Mouse (Mus musculus) midbrain, embryonic 10.5 days (tissue): ENCODE data around the gene Palm2. TPM values are rescaled to one million over a fixed set of nuclear protein-coding genes. Genes with fewer than 3 reads are reported as not detected.

ENCODE experiments used
- DNase-seq: peaks from one replicate; pipeline ENCODE4 v3.0.0-alpha.2; 2017; ENCODE audit warnings: low spot score
- H3K27ac ChIP-seq: fragments of 300-500 bp; sonication (generic); replicated peaks from 2 replicates; pipeline ENCODE4 v1.5.1; 2016; ENCODE audit warnings: mild to moderate bottlenecking
- H3K27me3 ChIP-seq: fragments of 300-500 bp; sonication (generic); 2 replicates; pipeline ENCODE4 v1.6.1; 2016; ENCODE audit warnings: low read depth, mild to moderate bottlenecking; ENCODE audit not compliant: poor library complexity, severe bottlenecking
- H3K36me3 ChIP-seq: fragments of 300-500 bp; sonication (generic); 2 replicates; pipeline ENCODE4 v1.6.1; 2016; ENCODE audit warnings: mild to moderate bottlenecking, moderate library complexity
- H3K4me1 ChIP-seq: fragments of 300-500 bp; sonication (generic); 2 replicates; pipeline ENCODE4 v1.6.1; 2016
- H3K4me3 ChIP-seq: fragments of 300-500 bp; sonication (generic); 2 replicates; pipeline ENCODE4 v1.5.1; 2016; ENCODE audit warnings: mild to moderate bottlenecking, moderate library complexity
- H3K9me3 ChIP-seq: fragments of 300-500 bp; sonication (generic); replicated peaks from 2 replicates; pipeline ENCODE4 v1.6.1; 2016; ENCODE audit warnings: mild to moderate bottlenecking
- WGBS: fragments of 180-500 bp; shearing (Covaris S2); methylation state at CpG from one replicate; pipeline ENCODE4 v1.1.7; 2016; 5-methylcytosine and 5-hydroxymethylcytosine counted together
- polyA plus RNA-seq: library from polyadenylated mRNA; unstranded; fragments of >200 nt; fragmentation: Nextera tagmentation; extraction: Ambion mirVana; gene quantifications from 2 replicates; pipeline ENCODE4 v1.2.1, GENCODE M21; 2016

Palm2 gene
- polyA plus RNA-seq, 1 experiment from 2014 or later = 2.4 TPM

DNA sequence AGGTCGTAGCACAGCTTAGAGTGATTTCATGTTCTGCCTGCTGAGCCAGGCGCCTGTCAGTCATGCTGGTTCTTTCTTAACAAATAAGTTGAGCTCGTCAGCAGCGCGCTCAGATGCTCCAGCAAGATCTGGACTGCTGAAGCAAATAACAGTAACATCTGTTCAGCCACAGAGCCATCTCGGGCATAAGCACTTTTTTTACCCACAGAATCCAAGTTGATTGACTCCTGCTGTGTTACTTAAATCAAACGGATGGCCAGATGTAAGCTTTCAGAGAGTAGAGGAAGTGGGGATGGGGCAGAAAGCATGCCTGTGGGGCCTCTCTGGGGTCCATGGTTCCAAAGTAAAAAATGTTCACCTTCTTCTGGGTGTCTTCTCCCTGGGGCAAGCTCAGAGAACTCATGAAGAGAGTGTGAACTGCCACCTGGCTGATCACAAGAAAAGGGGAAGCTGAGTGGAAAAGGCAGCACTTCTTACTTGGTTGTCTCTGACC is 286.9 kb downstream of the Palm2 start:
- Histone ChIP-seq H3K4me1 (peaks cover 23% of the 10 kb centered on the region), H3K4me3 (no peak overlapping the region), H3K9me3 (no peaks in the 10 kb centered on the region), H3K27me3 (peaks cover 6% of the 10 kb centered on the region; the same call in 1 of the 2 replicates), H3K36me3 (no peaks in the 10 kb centered on the region), H3K27ac (0 out of 2 replicates have a peak overlapping the region, but pooled peaks have one; percentile 13)
- 30% methylated on average over 7 of the region's 7 CpGs for WGBS
- DNase-seq = peak; percentile 25

DNA sequence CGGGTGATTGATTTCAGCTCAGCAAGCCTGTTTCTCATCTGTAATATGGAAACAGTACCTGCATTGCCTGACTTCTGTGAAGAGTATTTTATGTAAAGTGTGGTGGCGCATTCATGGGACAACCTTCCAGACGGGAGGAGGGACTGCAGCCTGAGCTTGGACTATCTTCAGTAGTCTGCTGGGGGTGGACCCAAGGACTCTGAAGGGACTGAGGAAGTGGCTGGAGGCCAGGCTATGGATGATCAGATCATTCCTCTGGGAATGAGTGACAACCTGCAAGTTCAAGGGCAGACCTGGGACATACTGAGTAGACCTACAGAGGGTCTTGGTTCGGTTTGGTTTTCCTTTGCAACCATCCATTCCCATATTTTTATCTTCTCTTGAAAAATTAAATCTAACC is 288.2 kb downstream of the Palm2 start:
- 90% methylated on average over 4 of the region's 4 CpGs for WGBS
- H3K4me1 ChIP-seq = peaks cover 11% of the 10 kb centered on the region
- DNase-seq = no peak
- H3K36me3 ChIP-seq = no peaks in the 10 kb centered on the region
- no peaks in the 10 kb centered on the region for H3K9me3 ChIP-seq
- H3K4me3 ChIP-seq = no peak overlapping the region
- H3K27ac ChIP-seq = no peak overlapping the region
- H3K27me3 ChIP-seq = peaks cover 4% of the 10 kb centered on the region; the same call in 1 of the 2 replicates

DNA sequence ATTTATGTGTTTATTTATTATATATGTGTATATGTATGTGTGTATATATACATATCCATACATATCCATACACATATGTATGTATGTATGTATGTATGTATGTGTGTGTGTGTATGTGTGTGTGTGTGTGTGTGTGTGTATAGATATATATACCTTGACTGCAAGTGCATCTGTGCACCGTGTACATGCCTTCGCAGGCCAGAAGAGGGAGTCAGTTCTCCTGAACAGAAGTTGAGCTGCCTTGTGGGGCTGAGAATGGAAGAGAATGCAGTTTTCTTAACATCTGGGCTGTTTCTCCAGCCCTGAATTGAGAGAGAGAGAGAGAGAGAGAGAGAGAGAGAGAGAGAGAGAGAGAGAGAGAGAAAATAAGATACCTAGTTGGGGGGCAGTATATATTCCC is 289.6 kb downstream of the Palm2 start:
- peaks cover 7% of the 10 kb centered on the region; the same call in 1 of the 2 replicates for H3K4me1 ChIP-seq
- DNase-seq = no peak
- H3K36me3 ChIP-seq = no peaks in the 10 kb centered on the region
- no peaks in the 10 kb centered on the region for H3K27me3 ChIP-seq
- H3K27ac ChIP-seq = no peak overlapping the region
- 46% methylated on average over 2 of the region's 2 CpGs for WGBS
- no peaks in the 10 kb centered on the region for H3K9me3 ChIP-seq
- H3K4me3 ChIP-seq = no peak overlapping the region

DNA sequence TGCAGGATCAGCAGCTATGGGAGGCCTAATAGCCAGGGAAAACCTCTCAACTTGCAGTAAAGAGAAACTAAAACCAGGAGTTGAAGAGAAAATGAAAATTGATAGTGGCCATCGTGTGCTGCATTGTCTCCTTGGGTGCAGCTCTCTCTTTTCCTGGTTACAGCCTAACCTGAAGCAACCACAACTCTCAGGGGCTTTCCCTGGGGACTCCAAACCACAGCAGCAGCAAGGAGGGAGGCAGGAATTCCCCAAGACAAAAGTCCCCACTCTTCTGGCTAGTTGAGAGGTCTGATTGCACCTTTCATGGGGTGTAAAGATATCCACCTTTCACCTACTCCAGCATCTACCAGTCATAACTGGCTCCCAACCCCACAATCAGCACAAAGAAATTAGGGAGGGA is 291.5 kb downstream of the Palm2 start:
- no peak overlapping the region for H3K27ac ChIP-seq
- DNase-seq = no peak
- 78% methylated on average over 1 of the region's 1 CpGs for WGBS
- no peaks in the 10 kb centered on the region for H3K36me3 ChIP-seq
- no peaks in the 10 kb centered on the region for H3K9me3 ChIP-seq
- peaks cover 6% of the 10 kb centered on the region; the same call in 1 of the 2 replicates for H3K4me1 ChIP-seq
- no peaks in the 10 kb centered on the region for H3K27me3 ChIP-seq
- H3K4me3 ChIP-seq = no peak overlapping the region

DNA sequence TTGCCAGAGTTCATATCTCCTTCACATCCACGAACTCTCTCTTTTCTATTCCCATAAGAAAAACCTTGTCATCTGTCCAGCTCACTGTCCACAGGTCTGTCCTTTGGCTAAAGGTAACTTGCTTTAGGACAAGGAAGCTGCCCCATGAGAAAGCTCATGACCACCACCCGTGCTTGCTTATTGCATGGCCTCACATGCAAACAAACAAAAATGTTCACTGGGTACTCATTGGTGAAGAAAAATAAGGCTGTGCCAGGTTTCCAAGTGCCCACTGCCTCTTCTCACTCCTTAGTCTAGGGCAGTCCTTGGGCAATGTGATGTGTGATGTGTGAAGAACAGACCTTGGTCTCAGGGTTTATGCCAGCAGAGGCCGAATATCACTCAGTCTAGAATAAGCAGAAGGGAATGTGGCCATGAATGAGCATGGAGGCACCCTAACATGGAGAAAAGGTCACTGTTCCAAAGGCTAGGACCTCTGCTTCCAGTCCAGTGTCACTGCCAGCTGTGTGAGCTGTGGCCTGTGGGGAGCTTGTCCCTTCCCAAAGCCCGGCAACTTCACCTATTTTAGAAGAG is 294.6 kb downstream of the Palm2 start:
- no peak for DNase-seq

DNA sequence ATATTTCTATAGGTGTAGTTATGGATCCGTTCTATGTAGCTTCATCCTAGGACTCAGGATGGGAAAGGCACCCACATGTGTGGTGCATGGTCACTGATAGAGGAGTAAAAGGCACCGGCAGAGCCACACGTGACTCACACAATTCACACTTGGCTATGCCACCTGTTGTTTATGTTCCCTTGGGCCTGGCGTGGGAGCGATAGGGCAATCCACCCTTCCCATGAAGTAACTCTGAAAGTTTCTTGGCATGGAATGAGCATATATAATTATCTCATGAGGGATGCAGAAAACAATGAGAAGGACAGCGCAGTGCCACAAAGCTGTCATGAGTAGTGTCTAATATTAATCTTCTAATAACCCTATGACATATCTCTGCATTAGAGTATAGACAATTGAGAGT is 296.0 kb downstream of the Palm2 start:
- Histone ChIP-seq H3K4me3 (no peak overlapping the region), H3K36me3 (no peaks in the 10 kb centered on the region), H3K4me1 (no peaks in the 10 kb centered on the region), H3K27me3 (no peaks in the 10 kb centered on the region), H3K27ac (no peak overlapping the region), H3K9me3 (no peaks in the 10 kb centered on the region)
- DNase-seq = no peak
- WGBS = 95% methylated on average over 6 of the region's 6 CpGs

More for the DNA sequence above, 294.6 kb downstream of the Palm2 start:
- Histone ChIP-seq H3K27ac (no peak overlapping the region), H3K9me3 (no peaks in the 10 kb centered on the region), H3K36me3 (no peaks in the 10 kb centered on the region), H3K27me3 (no peaks in the 10 kb centered on the region), H3K4me3 (no peak overlapping the region), H3K4me1 (no peaks in the 10 kb centered on the region)
- WGBS = 93% methylated on average over 4 of the region's 4 CpGs

DNA sequence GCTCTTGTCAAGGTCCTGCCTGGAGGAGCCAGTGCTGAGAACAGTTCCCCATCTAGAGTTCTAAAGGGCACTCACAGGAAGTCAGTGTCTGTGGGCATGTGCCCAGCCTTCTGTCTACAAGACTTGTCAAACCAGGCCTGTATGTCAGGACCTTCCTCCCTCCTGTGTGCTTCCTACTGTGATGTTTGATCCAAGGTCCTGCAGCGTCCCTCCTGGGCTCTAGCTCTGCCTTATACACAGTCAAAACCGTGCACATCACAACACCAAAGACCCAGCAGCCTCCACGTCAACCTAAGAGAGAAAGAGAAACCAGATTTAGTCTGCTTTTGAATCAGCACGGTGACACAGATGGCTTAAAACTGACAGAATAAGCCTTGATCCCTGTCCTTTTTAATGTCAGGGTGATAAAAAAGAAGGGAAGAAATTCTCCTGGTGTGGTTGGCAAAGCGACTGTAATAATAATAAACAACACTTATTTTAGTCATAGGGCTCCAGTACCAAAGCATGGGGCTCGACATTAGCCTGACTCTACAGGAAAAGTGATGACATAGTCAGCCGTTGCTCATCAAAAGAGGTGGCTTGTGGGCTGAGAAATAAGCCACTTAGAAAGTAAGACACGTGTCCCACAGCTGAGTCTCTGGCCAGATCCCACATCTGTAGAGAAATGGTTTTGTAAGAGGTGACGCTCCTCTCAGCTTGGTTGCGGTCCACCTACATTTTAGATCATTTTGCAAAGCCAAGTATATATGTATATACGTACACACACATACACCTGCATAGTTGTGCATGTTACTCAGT is 297.0 kb downstream of the Palm2 start:
- Histone ChIP-seq H3K4me1 (no peaks in the 10 kb centered on the region), H3K4me3 (no peak overlapping the region)
- WGBS = 85% methylated on average over 11 of the region's 11 CpGs

DNA sequence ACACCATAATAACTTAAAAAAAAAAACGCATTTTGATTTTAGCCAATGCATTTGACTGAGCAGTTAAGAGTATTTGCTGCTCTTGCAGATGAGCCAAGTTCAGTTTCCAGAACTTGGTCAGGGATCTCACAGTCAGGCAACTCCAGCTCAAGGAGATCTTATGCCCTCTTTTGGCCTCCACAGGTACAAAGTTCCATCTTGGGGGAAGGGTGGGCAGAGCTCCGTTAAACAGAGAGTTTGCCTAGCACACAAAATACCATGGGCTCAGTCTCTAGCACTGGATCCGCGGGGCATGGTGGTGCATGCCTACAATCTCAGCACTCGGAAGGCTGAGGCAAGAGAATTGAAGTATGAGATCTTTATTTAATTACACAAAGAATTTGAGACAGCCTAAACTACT is 298.3 kb downstream of the Palm2 start:
- DNase-seq = no peak
- no peaks in the 10 kb centered on the region for H3K36me3 ChIP-seq
- no peaks in the 10 kb centered on the region for H3K27me3 ChIP-seq
- no peaks in the 10 kb centered on the region for H3K9me3 ChIP-seq
- 88% methylated on average over 5 of the region's 5 CpGs for WGBS
- no peaks in the 10 kb centered on the region for H3K4me1 ChIP-seq
- H3K4me3 ChIP-seq = no peak overlapping the region
- H3K27ac ChIP-seq = no peak overlapping the region

More for the DNA sequence above, 297.0 kb downstream of the Palm2 start:
- Histone ChIP-seq H3K9me3 (no peaks in the 10 kb centered on the region), H3K27ac (no peak overlapping the region), H3K27me3 (no peaks in the 10 kb centered on the region), H3K36me3 (no peaks in the 10 kb centered on the region)
- DNase-seq = no peak

DNA sequence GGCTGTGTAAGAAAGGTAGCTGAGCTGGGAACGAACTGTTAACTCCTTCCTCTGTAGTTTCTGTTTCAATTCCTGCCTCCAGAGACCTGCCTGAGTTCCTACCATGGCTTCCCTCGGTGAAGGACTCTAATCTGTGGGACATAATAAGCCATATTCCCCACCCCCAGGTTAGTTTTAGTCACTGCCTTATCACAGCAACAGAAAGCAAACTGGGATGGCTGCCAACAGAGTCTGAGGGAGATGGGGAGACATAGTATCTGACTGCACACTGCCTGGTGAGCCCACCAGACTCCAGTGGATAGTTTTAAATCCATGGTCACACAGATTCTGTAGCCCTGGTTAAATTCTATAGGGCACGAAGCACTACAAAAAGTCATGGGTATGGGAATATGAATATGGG is 299.4 kb downstream of the Palm2 start:
- no peak for DNase-seq
- Histone ChIP-seq H3K27me3 (no peaks in the 10 kb centered on the region), H3K27ac (no peak overlapping the region), H3K4me1 (no peaks in the 10 kb centered on the region), H3K9me3 (no peaks in the 10 kb centered on the region), H3K36me3 (no peaks in the 10 kb centered on the region), H3K4me3 (no peak overlapping the region)
- 84% methylated on average over 3 of the region's 3 CpGs for WGBS

DNA sequence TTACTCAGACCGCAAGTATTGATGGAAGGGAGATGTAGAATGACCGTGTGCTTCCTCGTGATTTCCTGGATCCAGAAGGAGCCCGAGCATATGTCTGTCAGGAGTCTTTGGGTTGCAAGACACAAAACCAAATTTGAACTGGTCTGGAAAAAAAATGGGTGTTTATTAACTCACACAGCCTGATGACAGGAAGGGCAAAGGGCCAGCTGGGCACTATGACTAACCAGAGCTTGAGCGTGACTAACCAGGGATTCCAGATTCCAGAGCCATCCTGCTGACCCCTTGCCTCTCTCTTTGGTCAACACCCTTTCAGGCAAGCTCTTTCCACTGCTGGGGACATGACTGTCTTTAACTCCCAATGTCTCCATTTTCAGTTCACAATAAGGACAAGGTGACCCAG is 301.4 kb downstream of the Palm2 start:
- no peak for DNase-seq
- Histone ChIP-seq H3K27ac (no peak overlapping the region), H3K9me3 (no peaks in the 10 kb centered on the region), H3K4me3 (no peak overlapping the region), H3K27me3 (no peaks in the 10 kb centered on the region), H3K4me1 (no peaks in the 10 kb centered on the region), H3K36me3 (no peaks in the 10 kb centered on the region)
- WGBS = 94% methylated on average over 5 of the region's 5 CpGs

DNA sequence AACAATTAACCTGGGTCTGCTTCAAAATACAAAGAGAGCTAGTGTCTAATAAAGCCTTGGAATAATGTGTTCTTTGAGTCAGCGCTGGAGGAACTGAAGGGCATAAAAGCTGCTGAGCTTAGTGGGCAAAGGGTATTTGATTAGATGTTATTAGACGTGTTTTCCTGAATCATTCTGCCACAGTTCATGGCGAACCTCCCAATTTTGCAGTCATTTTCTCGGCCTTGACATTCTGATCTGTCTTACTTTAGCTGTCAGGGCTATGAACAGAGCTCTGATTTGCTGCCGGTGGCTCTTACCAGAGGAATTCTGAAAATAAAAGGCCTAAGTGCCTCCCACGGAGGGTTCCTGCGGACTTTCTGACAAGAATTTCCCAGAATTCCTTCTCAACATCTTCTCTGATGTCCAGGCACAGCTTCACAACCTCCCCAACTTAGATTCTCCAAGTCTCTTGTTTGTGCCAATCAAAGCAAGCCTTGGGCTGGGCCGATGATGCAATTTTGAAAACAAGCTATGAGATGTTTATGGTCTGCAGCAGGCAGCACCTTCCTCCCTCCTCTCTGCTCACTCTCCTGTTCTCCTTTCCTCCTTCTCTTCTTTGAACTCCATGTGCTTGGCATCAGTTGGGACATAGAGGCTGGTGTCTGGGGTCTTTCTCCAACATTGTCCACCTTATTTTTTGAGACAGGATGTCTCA is 305.0 kb downstream of the Palm2 start:
- Histone ChIP-seq H3K4me3 (no peak overlapping the region), H3K27me3 (no peaks in the 10 kb centered on the region), H3K27ac (no peak overlapping the region), H3K36me3 (no peaks in the 10 kb centered on the region), H3K9me3 (no peaks in the 10 kb centered on the region), H3K4me1 (peaks cover 2% of the 10 kb centered on the region; the same call in 1 of the 2 replicates)
- DNase-seq = no peak
- 61% methylated on average over 8 of the region's 8 CpGs for WGBS

DNA sequence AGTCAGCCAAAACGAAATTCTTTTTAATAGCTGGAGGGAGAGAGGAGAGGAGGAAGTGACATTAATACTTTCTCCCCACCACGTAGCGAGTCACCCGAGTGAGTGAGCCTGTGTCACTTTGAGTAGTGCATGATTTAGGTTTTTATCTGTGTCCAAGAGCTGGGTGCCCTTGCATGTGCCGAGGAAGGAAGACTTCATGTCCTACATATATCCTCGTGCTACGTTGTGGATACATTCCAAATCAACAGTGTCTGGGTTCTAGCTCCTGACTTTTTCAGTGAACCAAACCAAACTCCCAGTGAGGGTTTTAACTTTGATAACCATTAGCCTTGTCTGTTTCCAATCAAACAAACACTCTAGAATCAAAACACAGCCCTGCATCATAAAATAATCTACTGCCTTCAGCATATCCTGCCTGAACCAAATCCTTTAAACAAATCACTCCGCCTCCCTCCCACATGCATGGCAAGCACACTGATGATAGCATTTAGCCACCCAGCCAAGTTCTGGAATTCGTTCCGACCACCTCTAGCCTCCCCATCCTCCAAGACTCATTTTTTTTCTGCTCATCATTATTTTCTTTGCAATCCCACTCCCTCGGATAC is 309.4 kb downstream of the Palm2 start:
- H3K4me1 ChIP-seq = peaks cover 16% of the 10 kb centered on the region
- no peak for DNase-seq
- H3K27ac ChIP-seq = no peak overlapping the region
- H3K9me3 ChIP-seq = no peaks in the 10 kb centered on the region; the same call in 1 of the 2 replicates
- no peaks in the 10 kb centered on the region for H3K36me3 ChIP-seq
- H3K4me3 ChIP-seq = no peak overlapping the region
- H3K27me3 ChIP-seq = no peaks in the 10 kb centered on the region
- 88% methylated on average over 11 of the region's 11 CpGs for WGBS
